Mouse (Mus musculus) small intestine, adult 2 months (tissue): ENCODE data around the gene Antxr2.

Experiments used
- CTCF ChIP-seq: fragments of 200-500 bp; IDR thresholded peaks from 2 replicates; pipeline ENCODE4 v1.5.1; 2012; ENCODE audit warnings: low read depth, mild to moderate bottlenecking, control low read depth, inconsistent platforms, low read length, moderate library complexity, mixed read lengths; ENCODE audit not compliant: insufficient replicate concordance, insufficient read length; ENCODE audit errors: extremely low read depth
- POLR2A ChIP-seq: fragments of 200-500 bp; IDR thresholded peaks from 2 replicates; pipeline ENCODE4 v1.6.1; 2012; ENCODE audit warnings: low read depth, mild to moderate bottlenecking, control low read depth, inconsistent platforms, low read length, moderate library complexity

GRCm38 (mm10) chr5:97885427-97885826, 145.4 kb downstream of the Antxr2 start:
- TF ChIP-seq POLR2A (no peak), CTCF (no peak)
